Mouse (Mus musculus) liver, postnatal 0 days (tissue): ENCODE data around the gene Ino80b. TPM values are rescaled to one million over a fixed set of nuclear protein-coding genes. Genes with fewer than 3 reads are reported as not detected.
"Not testable (repeated sequence)": the region's sequence is repeated elsewhere in the genome, so short reads cannot be mapped to it uniquely, and the experiment has no call there.

Experiments
- ATAC-seq: fragments of 200-750 bp; cut with Nextera tagmentation; 2 replicates; pipeline ENCODE4 v1.8.0; 2017; ENCODE audit warnings: mild to moderate bottlenecking, moderate library complexity
- DNase-seq: peaks from one replicate; pipeline ENCODE4 v3.0.0-alpha.2; 2016
- H3K27ac ChIP-seq: fragments of 300-500 bp; sonication (generic); 2 replicates; pipeline ENCODE4 v1.5.1; 2014; ENCODE audit warnings: antibody characterized with exemption, moderate library complexity, mild to moderate bottlenecking, low read depth
- H3K27me3 ChIP-seq: fragments of 300-500 bp; sonication (generic); 2 replicates; pipeline ENCODE4 v1.6.1; 2014; ENCODE audit warnings: low read length, control low read depth, mixed read lengths; ENCODE audit not compliant: insufficient read depth
- H3K36me3 ChIP-seq: fragments of 300-500 bp; sonication (generic); replicated peaks from 2 replicates; pipeline ENCODE4 v1.6.1; 2014; ENCODE audit warnings: mild to moderate bottlenecking, control low read depth, low read length, moderate library complexity, mixed read lengths; ENCODE audit not compliant: insufficient read depth
- H3K4me1 ChIP-seq: fragments of 300-500 bp; sonication (generic); 2 replicates; pipeline ENCODE4 v1.6.1; 2014; ENCODE audit warnings: antibody characterized with exemption, mild to moderate bottlenecking, control low read depth; ENCODE audit not compliant: insufficient read depth
- H3K4me2 ChIP-seq: fragments of 300-500 bp; sonication (generic); 2 replicates; pipeline ENCODE4 v1.6.1; 2014; ENCODE audit warnings: low read depth, mild to moderate bottlenecking, low read length, moderate library complexity, mixed read lengths
- H3K4me3 ChIP-seq: fragments of 300-500 bp; sonication (generic); 2 replicates; pipeline ENCODE4 v1.5.1; 2014; ENCODE audit warnings: low read depth, low read length
- H3K9ac ChIP-seq: fragments of 300-500 bp; sonication (generic); replicated peaks from 2 replicates; pipeline ENCODE4 v1.6.1; 2014; ENCODE audit warnings: mild to moderate bottlenecking, moderate library complexity
- H3K9me3 ChIP-seq: fragments of 300-500 bp; sonication (generic); 2 replicates; pipeline ENCODE4 v1.6.1; 2016; ENCODE audit warnings: mild to moderate bottlenecking, control low read depth, low read length, mixed read lengths
- CTCF ChIP-seq: sonication (generic); IDR thresholded peaks from 2 replicates; pipeline ENCODE4 v1.5.1; 2016; ENCODE audit warnings: antibody characterized with exemption, low read depth
- EP300 ChIP-seq: IDR thresholded peaks from 2 replicates; pipeline ENCODE4 v1.6.1; 2016; ENCODE audit warnings: antibody characterized with exemption, low read depth, mild to moderate bottlenecking
- WGBS: fragments of 180-500 bp; shearing (Covaris S2); extraction: QIAGEN DNeasy Blood & Tissue Kit; methylation state at CpG from one replicate; pipeline ENCODE4 v1.1.7; 2014; ENCODE audit not compliant: insufficient replicate concordance; 5-methylcytosine and 5-hydroxymethylcytosine counted together
- polyA plus RNA-seq: library from polyadenylated mRNA; unstranded; fragments of >200 nt; fragmentation: Nextera tagmentation; extraction: Ambion mirVana; gene quantifications from 2 replicates; pipeline ENCODE4 v1.2.1, GENCODE M21; 2015

Gene Ino80b
- polyA plus RNA-seq, 1 experiment from 2014 or later = 5.1 TPM

- no peaks in the 10 kb centered on the region for H3K36me3 ChIP-seq
- 6% methylated on average over 6 of the region's 6 CpGs for WGBS
- TF ChIP-seq EP300 (no peak), CTCF (no peak)
- peaks cover 36% of the 10 kb centered on the region for H3K4me1 ChIP-seq
- peak overlapping the region; percentile 81 for H3K4me2 ChIP-seq
- peak overlapping the region; percentile 87 for H3K9ac ChIP-seq
- H3K27ac ChIP-seq = peak overlapping the region; percentile 81
- H3K9me3 ChIP-seq = no peaks in the 10 kb centered on the region
- ATAC-seq (peak; percentile 5; the same call in 1 of the 2 replicates), DNase-seq (no peak)
- peak overlapping the region; percentile 85 for H3K4me3 ChIP-seq
- H3K27me3 ChIP-seq = peaks cover 23% of the 10 kb centered on the region
Measured at GRCm38 (mm10) chr6:83165026-83165606, 39.9 kb upstream of the Ino80b start.

- peak; percentile 83 for TF ChIP-seq CTCF
- TF ChIP-seq EP300 = no peak
- ATAC-seq (0 out of 2 replicates have a peak, but pooled peaks have one; percentile 12), DNase-seq (peak; percentile 74)
- Histone ChIP-seq H3K36me3 (no peaks in the 10 kb centered on the region), H3K27ac (no peak overlapping the region), H3K27me3 (peaks cover 23% of the 10 kb centered on the region), H3K9ac (peak overlapping the region; percentile 45; the same call in 1 of the 2 replicates), H3K4me2 (peak overlapping the region; percentile 79), H3K9me3 (no peaks in the 10 kb centered on the region), H3K4me1 (peaks cover 32% of the 10 kb centered on the region), H3K4me3 (peak overlapping the region; percentile 45)
- WGBS = 1% methylated on average over 8 of the region's 8 CpGs
Measured at GRCm38 (mm10) chr6:83162701-83163100, 37.5 kb upstream of the Ino80b start.

- H3K27me3 ChIP-seq = peaks cover 23% of the 10 kb centered on the region
- peak; percentile 52 for DNase-seq
Measured at GRCm38 (mm10) chr6:83161921-83162641, 36.9 kb upstream of the Ino80b start.

GRCm38 (mm10) chr6:83161442-83161841 lies 36.2 kb upstream of the Ino80b start:
- peak overlapping the region; percentile 79 for H3K4me2 ChIP-seq
- H3K36me3 ChIP-seq = no peaks in the 10 kb centered on the region
- TF ChIP-seq CTCF = no peak
- TF ChIP-seq EP300 = no peak
- no peak overlapping the region for H3K27ac ChIP-seq
- no peak for DNase-seq
- H3K27me3 ChIP-seq = peaks cover 23% of the 10 kb centered on the region
- H3K4me1 ChIP-seq = peaks cover 20% of the 10 kb centered on the region
- H3K4me3 ChIP-seq = peak overlapping the region; percentile 45
- peak overlapping the region; percentile 45; the same call in 1 of the 2 replicates for H3K9ac ChIP-seq
- no peaks in the 10 kb centered on the region for H3K9me3 ChIP-seq
- no peak for ATAC-seq
- WGBS = 12% methylated on average over 19 of the region's 19 CpGs

More at GRCm38 (mm10) chr6:83161921-83162641, 36.9 kb upstream of the Ino80b start:
- peaks cover 26% of the 10 kb centered on the region for H3K4me1 ChIP-seq
- peak overlapping the region; percentile 45 for H3K9ac ChIP-seq
- H3K9me3 ChIP-seq = no peaks in the 10 kb centered on the region
- no peak overlapping the region for H3K27ac ChIP-seq
- TF ChIP-seq CTCF = no peak
- no peak for TF ChIP-seq EP300
- ATAC-seq = peak; percentile 43
- WGBS = 2% methylated on average over 49 of the region's 49 CpGs
- H3K36me3 ChIP-seq = no peaks in the 10 kb centered on the region
- peak overlapping the region; percentile 45 for H3K4me3 ChIP-seq
- H3K4me2 ChIP-seq = peak overlapping the region; percentile 79

- Histone ChIP-seq H3K4me1 (peaks cover 22% of the 10 kb centered on the region), H3K27me3 (peaks cover 35% of the 10 kb centered on the region)
- not testable (repeated sequence) for H3K27ac ChIP-seq, H3K4me2 ChIP-seq, H3K36me3 ChIP-seq, H3K9ac ChIP-seq, H3K4me3 ChIP-seq, H3K9me3 ChIP-seq
- TF ChIP-seq CTCF = peak; percentile 72
- WGBS = 24% methylated on average over 3 of the region's 3 CpGs
- DNase-seq (peak; percentile 39), ATAC-seq (peak; percentile 36)
Measured at GRCm38 (mm10) chr6:83159456-83159855, 34.2 kb upstream of the Ino80b start.

- ATAC-seq = peak; percentile 32; the same call in 1 of the 2 replicates
- Histone ChIP-seq H3K9ac (peak within 1 kb of the TSS; percentile 34; the same call in 1 of the 2 replicates), H3K27me3 (peaks cover 20% of the 10 kb centered on the region), H3K36me3 (no peaks in the 10 kb centered on the region), H3K9me3 (no peaks in the 10 kb centered on the region), H3K27ac (no peak within 1 kb of the TSS), H3K4me1 (peaks cover 8% of the 10 kb centered on the region), H3K4me3 (peak within 1 kb of the TSS; percentile 53), H3K4me2 (peak within 1 kb of the TSS; percentile 85)
- DNase-seq = peak; percentile 50
- TF ChIP-seq EP300 (no peak), CTCF (no peak)
- WGBS = 2% methylated on average over 32 of the region's 32 CpGs
Measured at GRCm38 (mm10) chr6:83156259-83156684, 31.0 kb upstream of the Ino80b start, which contains the start of the genes Wdr54 and 1700003E16Rik. TSS of gene Wdr54 (minus strand) at chr6:83156397. TSS of gene 1700003E16Rik (plus strand) at chr6:83156404.
